Mouse (Mus musculus): ENCODE data around the gene Txk. TPM values are rescaled to one million over a fixed set of nuclear protein-coding genes. Genes with fewer than 3 reads are reported as not detected.
A peak's percentile ranks its signal among the peaks of the same experiment; 100 is the strongest.

Gene Txk
- polyA plus RNA-seq, 1 experiment from 2014 or later, result 0.14 TPM

GRCm38 (mm10) chr5:72706722-72707121 lies 45.9 kb downstream of the Txk start:
- H3K36me3 ChIP-seq (replicated peaks), result no peaks in the 10 kb centered on the region
- H3K9me3 ChIP-seq, result no peaks in the 10 kb centered on the region
- 66% methylated on average over 10 of the region's 10 CpGs for WGBS
- no peak overlapping the region for H3K27ac ChIP-seq
- H3K4me3 ChIP-seq, result no peak overlapping the region
- ATAC-seq (replicated peaks), result no peak
- H3K9ac ChIP-seq, result no peak overlapping the region
- no peaks in the 10 kb centered on the region for H3K4me1 ChIP-seq
- H3K4me2 ChIP-seq, result no peak overlapping the region; the same call in 1 of the 2 replicates
- H3K27me3 ChIP-seq (replicated peaks), result no peaks in the 10 kb centered on the region

GRCm38 (mm10) chr5:72706095-72706494 lies 46.5 kb downstream of the Txk start:
- Histone ChIP-seq H3K36me3 (replicated peaks) (no peaks in the 10 kb centered on the region), H3K4me3 (no peak overlapping the region), H3K4me1 (no peaks in the 10 kb centered on the region), H3K9me3 (no peaks in the 10 kb centered on the region), H3K27ac (no peak overlapping the region), H3K9ac (no peak overlapping the region), H3K4me2 (no peak overlapping the region; the same call in 1 of the 2 replicates), H3K27me3 (replicated peaks) (no peaks in the 10 kb centered on the region)
- 42% methylated on average over 10 of the region's 10 CpGs for WGBS
- ATAC-seq (replicated peaks), result no peak

- ATAC-seq (replicated peaks), result no peak
Measured at GRCm38 (mm10) chr5:72702202-72702601, 50.4 kb downstream of the Txk start.

GRCm38 (mm10) chr5:72699500-72699818 lies 53.1 kb downstream of the Txk start:
- no peaks in the 10 kb centered on the region for H3K9me3 ChIP-seq
- H3K4me2 ChIP-seq, result no peak overlapping the region
- H3K27me3 ChIP-seq (replicated peaks), result no peaks in the 10 kb centered on the region
- no peak for ATAC-seq (replicated peaks)
- H3K36me3 ChIP-seq (replicated peaks), result no peaks in the 10 kb centered on the region
- no peak overlapping the region for H3K9ac ChIP-seq
- H3K4me3 ChIP-seq, result no peak overlapping the region
- 22% methylated on average over 2 of the region's 2 CpGs for WGBS
- H3K4me1 ChIP-seq, result peaks cover 9% of the 10 kb centered on the region; the same call in 1 of the 2 replicates
- H3K27ac ChIP-seq, result no peak overlapping the region

More at GRCm38 (mm10) chr5:72702202-72702601, 50.4 kb downstream of the Txk start:
- no peak overlapping the region for H3K4me3 ChIP-seq
- H3K27me3 ChIP-seq (replicated peaks), result no peaks in the 10 kb centered on the region
- no peak overlapping the region for H3K27ac ChIP-seq
- no peaks in the 10 kb centered on the region for H3K9me3 ChIP-seq
- no peaks in the 10 kb centered on the region for H3K36me3 ChIP-seq (replicated peaks)
- H3K9ac ChIP-seq, result no peak overlapping the region
- H3K4me2 ChIP-seq, result no peak overlapping the region
- 0 out of 2 replicates have a peak, but pooled peaks cover 4% of the 10 kb centered on the region for H3K4me1 ChIP-seq

- WGBS, result 51% methylated on average over 7 of the region's 7 CpGs
- H3K9me3 ChIP-seq, result no peaks in the 10 kb centered on the region
- H3K27ac ChIP-seq, result no peak overlapping the region
Measured at GRCm38 (mm10) chr5:72698818-72699499, 53.6 kb downstream of the Txk start.

GRCm38 (mm10) chr5:72698343-72698742 lies 54.2 kb downstream of the Txk start:
- H3K4me1 ChIP-seq, result peaks cover 9% of the 10 kb centered on the region; the same call in 1 of the 2 replicates
- no peak overlapping the region for H3K27ac ChIP-seq
- H3K4me2 ChIP-seq, result no peak overlapping the region
- no peaks in the 10 kb centered on the region for H3K36me3 ChIP-seq (replicated peaks)
- WGBS, result 56% methylated on average over 3 of the region's 3 CpGs
- H3K9me3 ChIP-seq, result no peaks in the 10 kb centered on the region
- no peaks in the 10 kb centered on the region for H3K27me3 ChIP-seq (replicated peaks)
- no peak overlapping the region for H3K9ac ChIP-seq
- no peak overlapping the region for H3K4me3 ChIP-seq
- ATAC-seq (replicated peaks), result peak; percentile 70; the same call in 1 of the 2 replicates

More at GRCm38 (mm10) chr5:72698818-72699499, 53.6 kb downstream of the Txk start:
- no peaks in the 10 kb centered on the region for H3K36me3 ChIP-seq (replicated peaks)
- H3K4me3 ChIP-seq, result no peak overlapping the region
- peak; percentile 67; the same call in 1 of the 2 replicates for ATAC-seq (replicated peaks)
- no peak overlapping the region for H3K9ac ChIP-seq
- H3K4me2 ChIP-seq, result no peak overlapping the region
- no peaks in the 10 kb centered on the region for H3K27me3 ChIP-seq (replicated peaks)
- peaks cover 9% of the 10 kb centered on the region; the same call in 1 of the 2 replicates for H3K4me1 ChIP-seq

GRCm38 (mm10) chr5:72696491-72696890 lies 56.1 kb downstream of the Txk start:
- H3K27me3 ChIP-seq (replicated peaks), result no peaks in the 10 kb centered on the region
- no peak overlapping the region for H3K4me3 ChIP-seq
- no peak overlapping the region for H3K9ac ChIP-seq
- no peaks in the 10 kb centered on the region for H3K9me3 ChIP-seq
- 74% methylated on average over 13 of the region's 13 CpGs for WGBS
- no peak for ATAC-seq (replicated peaks)
- H3K27ac ChIP-seq, result no peak overlapping the region
- no peaks in the 10 kb centered on the region for H3K36me3 ChIP-seq (replicated peaks)
- no peak overlapping the region for H3K4me2 ChIP-seq
- peaks cover 9% of the 10 kb centered on the region; the same call in 1 of the 2 replicates for H3K4me1 ChIP-seq

- H3K4me1 ChIP-seq, result peaks cover 9% of the 10 kb centered on the region; the same call in 1 of the 2 replicates
- no peak for ATAC-seq (replicated peaks)
- WGBS, result 96% methylated on average over 2 of the region's 2 CpGs
Measured at GRCm38 (mm10) chr5:72694684-72695083, 57.9 kb downstream of the Txk start.

GRCm38 (mm10) chr5:72690516-72690915 lies 62.1 kb downstream of the Txk start:
- no peak for ATAC-seq (replicated peaks)
- Histone ChIP-seq H3K36me3 (replicated peaks) (no peaks in the 10 kb centered on the region), H3K4me2 (no peak overlapping the region), H3K9ac (no peak overlapping the region), H3K4me1 (no peaks in the 10 kb centered on the region), H3K4me3 (no peak overlapping the region), H3K27me3 (replicated peaks) (no peaks in the 10 kb centered on the region), H3K9me3 (no peaks in the 10 kb centered on the region), H3K27ac (no peak overlapping the region)
- WGBS, result 82% methylated on average over 5 of the region's 5 CpGs

More at GRCm38 (mm10) chr5:72694684-72695083, 57.9 kb downstream of the Txk start:
- Histone ChIP-seq H3K4me2 (no peak overlapping the region), H3K9ac (no peak overlapping the region), H3K36me3 (replicated peaks) (no peaks in the 10 kb centered on the region), H3K27me3 (replicated peaks) (no peaks in the 10 kb centered on the region), H3K4me3 (no peak overlapping the region), H3K9me3 (no peaks in the 10 kb centered on the region), H3K27ac (no peak overlapping the region)

GRCm38 (mm10) chr5:72689556-72689955 lies 63.0 kb downstream of the Txk start:
- no peaks in the 10 kb centered on the region for H3K27me3 ChIP-seq (replicated peaks)
- no peak overlapping the region for H3K27ac ChIP-seq
- 93% methylated on average over 7 of the region's 7 CpGs for WGBS
- no peak for ATAC-seq (replicated peaks)
- no peaks in the 10 kb centered on the region for H3K9me3 ChIP-seq
- no peak overlapping the region for H3K4me3 ChIP-seq
- H3K4me2 ChIP-seq, result no peak overlapping the region
- no peaks in the 10 kb centered on the region for H3K4me1 ChIP-seq
- H3K36me3 ChIP-seq (replicated peaks), result no peaks in the 10 kb centered on the region
- no peak overlapping the region for H3K9ac ChIP-seq

- H3K27me3 ChIP-seq (replicated peaks), result no peaks in the 10 kb centered on the region
- no peaks in the 10 kb centered on the region for H3K4me1 ChIP-seq
- no peak overlapping the region for H3K4me2 ChIP-seq
- H3K9ac ChIP-seq, result no peak overlapping the region
- no peaks in the 10 kb centered on the region for H3K9me3 ChIP-seq
- WGBS, result 94% methylated on average over 6 of the region's 6 CpGs
- no peak overlapping the region for H3K4me3 ChIP-seq
- no peaks in the 10 kb centered on the region for H3K36me3 ChIP-seq (replicated peaks)
- no peak for ATAC-seq (replicated peaks)
- H3K27ac ChIP-seq, result no peak overlapping the region
Measured at GRCm38 (mm10) chr5:72681451-72681850, 71.1 kb downstream of the Txk start.

GRCm38 (mm10) chr5:72674994-72675542 lies 77.5 kb downstream of the Txk start:
- H3K4me3 ChIP-seq, result no peak overlapping the region
- no peak overlapping the region for H3K9ac ChIP-seq
- H3K4me1 ChIP-seq, result peaks cover 5% of the 10 kb centered on the region
- H3K27ac ChIP-seq, result no peak overlapping the region
- ATAC-seq (replicated peaks), result no peak
- no peak overlapping the region for H3K4me2 ChIP-seq
- no peaks in the 10 kb centered on the region for H3K27me3 ChIP-seq (replicated peaks)
- WGBS, result 80% methylated on average over 9 of the region's 9 CpGs
- no peaks in the 10 kb centered on the region for H3K9me3 ChIP-seq
- H3K36me3 ChIP-seq (replicated peaks), result no peaks in the 10 kb centered on the region
